Mouse (Mus musculus) frontal cortex, adult 2 months (tissue): ENCODE data around the gene Fibcd1. TPM values are rescaled to one million over a fixed set of nuclear protein-coding genes. Genes with fewer than 3 reads are reported as not detected.

Experiments
- DNase-seq, 2 experiments: peaks; one replicate each; pipeline ENCODE4 v3.0.0; 2022; ENCODE audit warnings: low spot score in 1 of 2; ENCODE audit errors: extremely low spot score in 1 of 2
- polyA plus RNA-seq: library from polyadenylated mRNA; depleted of rRNA; stranded (reverse); fragments of >200 nt; gene quantifications from 2 replicates; pipeline ENCODE4 v1.2.3, GENCODE M21; 2012

Gene Fibcd1
- polyA plus RNA-seq, 1 experiment, result 9.0 TPM

GRCm38 (mm10) chr2:31814699-31815098 is 31.1 kb downstream of the Fibcd1 start:
- DNase-seq, result peak; percentile 45 to 69

DNA sequence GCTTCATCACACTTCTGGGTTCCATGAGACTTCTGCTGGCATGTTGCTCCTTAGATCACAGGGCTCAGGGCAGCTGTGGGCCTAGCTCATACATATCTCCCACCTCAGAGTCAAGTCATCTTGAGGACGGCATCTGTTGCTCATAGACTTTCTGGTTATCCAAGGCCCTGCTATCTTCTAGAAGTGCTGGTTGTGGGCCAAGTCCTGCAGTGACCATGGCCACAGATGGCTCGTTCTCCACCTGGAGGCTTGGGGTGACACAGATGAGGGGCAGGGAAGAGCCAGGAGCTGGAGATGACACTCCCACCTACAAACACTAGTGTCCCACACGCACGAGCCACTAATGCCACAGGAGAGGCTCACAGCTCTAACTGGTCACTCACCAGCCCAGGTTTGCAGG is 32.2 kb downstream of the Fibcd1 start:
- no peak for DNase-seq

- DNase-seq, result no peak
Observed at GRCm38 (mm10) chr2:31811086-31811958, 34.5 kb downstream of the Fibcd1 start.

DNA sequence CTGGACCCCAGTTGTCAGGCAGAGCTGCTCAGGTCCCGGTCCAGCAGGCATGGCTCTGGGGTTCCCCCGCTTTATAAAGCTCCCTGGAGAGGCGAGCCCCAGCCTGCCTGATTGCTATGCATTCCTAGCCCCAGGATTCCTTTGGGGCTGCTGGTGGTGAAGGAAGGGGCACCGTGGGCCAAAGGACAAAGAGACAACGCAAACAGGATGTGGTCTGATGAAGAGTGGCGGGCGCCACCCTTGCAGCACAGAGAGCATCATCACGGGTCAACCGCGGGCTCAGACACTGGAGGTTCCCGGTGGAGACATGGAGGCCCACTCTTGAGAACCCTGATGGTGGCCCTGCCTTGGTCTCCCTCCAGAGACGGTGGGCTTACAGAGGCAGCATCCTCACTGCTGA is 35.4 kb downstream of the Fibcd1 start, which contains the start of gene Qrfp:
Gene Qrfp, minus strand, starts transcription at position 137 of the 400 bp plus-strand sequence.
- DNase-seq, result no peak

DNA sequence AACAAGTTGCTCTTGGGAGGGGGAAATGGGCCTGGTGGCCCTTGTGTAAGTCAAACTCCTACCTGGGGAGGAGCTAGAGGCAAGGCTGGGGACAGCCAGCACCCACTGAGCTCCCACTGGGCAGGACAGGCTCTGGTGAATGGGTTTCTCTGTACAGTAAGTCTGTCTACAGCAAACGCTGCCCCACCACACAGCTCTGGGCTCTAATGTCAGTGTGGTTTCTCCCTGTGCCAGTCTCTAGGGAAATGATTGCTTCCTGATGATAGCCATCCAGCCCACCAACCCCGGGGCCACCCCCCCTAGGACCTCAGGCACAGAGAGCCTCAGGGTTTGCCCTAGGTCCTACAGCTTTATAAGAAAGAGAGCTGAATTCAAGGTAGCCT is 36.5 kb downstream of the Fibcd1 start:
- DNase-seq, result no peak

DNA sequence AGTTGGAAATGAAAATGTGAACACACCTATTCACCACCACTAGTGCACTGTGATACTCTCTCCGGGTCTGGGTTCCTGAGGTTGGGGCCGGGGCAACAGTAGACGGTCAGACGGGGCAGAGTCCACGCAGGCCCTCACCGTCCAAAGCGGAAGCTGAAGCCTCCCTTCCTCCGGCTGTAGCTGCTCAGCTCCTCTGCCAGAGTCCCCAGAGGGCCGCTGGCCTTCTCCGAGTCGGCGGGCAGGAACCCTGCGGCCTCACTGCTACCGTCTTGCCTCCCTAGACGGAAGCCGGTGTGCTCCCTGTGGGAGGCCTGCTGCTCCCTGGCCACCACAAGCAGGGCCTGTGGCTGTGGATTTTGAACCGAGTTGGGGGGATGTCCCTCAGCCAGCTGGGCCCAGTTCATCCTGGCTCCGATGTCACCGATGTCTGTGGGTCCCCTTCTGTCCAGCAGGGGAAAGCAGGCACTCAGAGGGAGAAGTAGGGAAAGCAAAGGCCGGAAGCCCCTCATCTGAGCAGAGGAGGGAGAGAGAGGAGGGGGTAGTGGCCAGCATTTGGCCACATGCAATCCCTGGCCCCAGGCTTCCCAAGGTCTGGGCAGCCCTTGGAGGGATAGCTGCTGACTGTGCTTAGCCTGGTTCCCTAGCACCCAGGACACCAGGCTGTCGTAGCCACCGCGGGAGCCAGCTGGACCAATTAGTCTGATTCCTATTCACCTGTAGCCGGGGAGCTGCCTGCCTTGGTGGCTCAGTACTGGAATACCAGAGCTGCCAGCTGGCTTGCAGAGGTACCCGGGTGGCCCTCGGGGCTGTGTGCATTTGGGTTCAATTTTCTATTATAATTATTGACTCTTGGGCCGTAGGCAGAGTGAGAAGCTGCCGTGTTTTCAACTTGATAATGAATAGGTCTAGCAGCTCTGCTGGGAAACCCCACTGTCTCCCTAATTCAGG is 37.1 kb downstream of the Fibcd1 start:
- no peak for DNase-seq

DNA sequence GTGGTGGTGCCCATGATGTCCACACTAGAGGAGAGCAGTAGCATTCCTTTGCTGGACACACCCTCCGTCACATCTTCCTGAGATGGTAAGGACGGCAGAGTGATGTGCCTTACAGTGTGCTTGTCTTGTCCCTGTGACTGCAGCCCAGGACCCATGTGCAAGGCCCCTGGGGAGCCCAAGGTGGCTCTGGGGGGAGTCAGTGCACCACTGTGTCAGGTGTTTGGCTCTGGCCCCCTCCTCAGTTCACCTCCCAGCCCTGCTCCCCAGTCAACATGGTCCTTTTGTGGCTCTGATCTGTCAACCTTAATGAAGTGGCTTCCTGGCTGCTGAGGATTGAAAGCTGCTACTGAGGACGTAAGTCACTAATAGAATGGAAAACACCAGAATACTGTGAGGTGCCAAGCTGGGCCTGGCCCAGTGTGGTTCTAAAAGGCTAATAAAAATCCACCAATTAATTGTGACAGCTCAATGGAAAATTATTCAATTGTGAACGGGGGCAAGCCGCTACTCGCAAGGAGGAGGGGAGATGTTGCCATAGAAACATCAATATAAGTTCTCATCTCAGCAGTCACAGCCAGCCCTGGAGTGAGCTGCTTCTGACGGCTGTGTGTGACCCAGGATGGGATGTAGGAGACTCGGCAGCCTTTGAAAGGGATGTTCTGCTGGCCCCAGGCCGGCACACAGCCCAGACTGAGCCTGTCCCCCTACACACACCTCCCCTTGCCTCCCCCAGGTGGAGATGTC is 39.0 kb downstream of the Fibcd1 start:
- no peak for DNase-seq

- DNase-seq, result no peak
Observed at GRCm38 (mm10) chr2:31803480-31803879, 42.3 kb downstream of the Fibcd1 start.

DNA sequence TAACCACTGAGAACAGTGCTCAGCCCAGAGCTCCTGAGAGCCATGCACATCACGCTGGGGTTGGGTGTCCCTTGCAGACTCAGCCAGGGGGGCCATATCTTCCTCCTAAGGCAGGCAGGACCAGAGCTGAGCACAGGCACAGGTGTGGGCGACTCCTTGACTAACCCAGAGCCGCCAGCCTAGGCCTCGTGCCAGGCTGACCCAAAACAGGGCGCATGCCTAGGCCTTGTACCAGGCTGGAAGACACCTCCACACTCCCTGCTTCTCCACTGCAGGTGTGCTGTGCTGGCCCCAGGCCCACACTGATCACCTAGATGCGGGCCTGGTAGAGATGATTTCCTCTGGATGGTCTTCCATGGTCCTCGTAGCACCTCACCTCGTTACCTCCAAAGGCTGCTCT is 43.0 kb downstream of the Fibcd1 start:
- DNase-seq, result no peak

- DNase-seq, result no peak
Observed at GRCm38 (mm10) chr2:31801416-31801815, 44.4 kb downstream of the Fibcd1 start.

DNA sequence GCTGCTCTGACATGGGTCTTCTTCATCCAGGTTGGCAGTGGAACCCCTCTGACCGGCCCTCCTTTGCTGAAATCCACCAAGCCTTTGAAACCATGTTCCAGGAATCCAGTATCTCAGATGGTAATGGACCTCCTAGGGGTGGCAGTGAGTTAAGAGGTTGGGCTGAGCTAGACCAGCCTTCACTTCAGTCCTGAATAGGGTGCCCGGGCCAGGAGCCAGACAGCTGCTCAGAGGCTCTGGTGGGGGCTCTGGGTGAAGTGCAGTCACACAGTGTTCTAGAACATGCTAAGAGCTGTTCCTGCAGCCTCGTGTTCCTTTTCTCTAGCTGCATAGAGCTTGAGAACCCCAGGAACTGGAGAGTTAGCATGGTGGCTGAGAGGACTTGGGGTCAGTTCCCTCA is 48.9 kb downstream of the Fibcd1 start:
- no peak for DNase-seq

DNA sequence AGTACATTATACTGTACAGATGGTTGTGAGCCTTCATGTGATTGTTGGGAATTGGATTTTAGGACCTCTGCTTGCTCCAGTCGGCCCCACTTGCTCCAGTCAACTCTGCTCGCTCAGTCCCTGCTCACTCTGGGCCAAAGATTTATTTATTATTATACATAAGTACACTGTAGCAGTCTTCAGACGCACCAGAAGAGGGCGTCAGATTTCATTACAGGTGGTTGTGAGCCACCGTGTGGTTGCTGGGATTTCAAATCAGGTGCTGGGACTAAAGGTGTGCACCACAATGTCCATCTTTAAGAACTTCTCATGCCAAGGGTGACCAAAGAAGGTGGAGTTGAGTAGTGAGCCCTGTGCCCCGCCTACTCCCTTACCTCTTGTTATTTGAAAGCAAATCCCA is 53.2 kb downstream of the Fibcd1 start:
- no peak for DNase-seq

DNA sequence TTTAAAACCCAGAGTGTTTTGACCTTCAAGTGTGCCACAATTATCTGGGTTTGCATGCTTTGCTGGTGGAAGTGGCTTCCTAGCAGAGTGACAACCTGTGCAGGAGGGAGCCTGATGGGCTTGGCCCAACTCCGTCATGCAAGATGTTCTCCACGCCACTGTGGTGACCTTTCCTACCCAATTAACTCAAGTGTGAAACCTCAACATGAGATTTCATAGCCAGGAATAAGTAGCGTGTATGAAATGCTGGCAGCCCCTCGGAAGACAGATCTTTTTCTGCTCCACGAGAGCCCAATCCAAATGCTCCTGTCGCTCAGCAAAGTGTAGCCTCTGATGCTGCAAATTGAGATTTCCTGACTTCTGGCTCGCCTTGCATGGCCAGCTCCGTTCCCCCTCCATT is 54.5 kb downstream of the Fibcd1 start:
- no peak for DNase-seq

DNA sequence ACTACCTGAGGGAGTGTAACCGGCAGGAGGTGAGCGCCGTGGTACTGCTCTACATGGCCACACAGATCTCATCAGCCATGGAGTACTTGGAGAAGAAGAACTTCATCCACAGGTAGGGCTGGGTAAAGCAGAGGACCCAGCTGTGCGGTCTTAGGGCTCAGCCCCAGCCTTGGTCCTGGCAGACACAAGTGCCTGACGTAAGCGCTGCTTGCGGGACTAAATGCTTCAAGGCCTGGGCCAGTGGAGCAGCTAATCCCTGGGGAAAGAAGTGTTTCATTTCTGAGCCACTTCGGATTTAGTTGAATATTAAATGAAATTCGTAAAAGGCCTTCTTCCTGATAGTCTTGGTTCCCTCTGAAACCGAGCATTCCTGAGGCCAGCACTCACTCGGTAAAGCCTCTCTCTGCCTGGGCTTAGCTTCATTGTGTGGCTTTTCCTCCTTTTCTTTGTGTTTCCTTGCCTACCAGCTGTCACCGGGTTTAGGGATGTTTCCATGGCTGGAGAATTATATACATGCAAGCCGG is 55.0 kb downstream of the Fibcd1 start:
- no peak for DNase-seq

GRCm38 (mm10) chr2:31789215-31789614 is 56.6 kb downstream of the Fibcd1 start:
- no peak for DNase-seq

GRCm38 (mm10) chr2:31788227-31788626 is 57.6 kb downstream of the Fibcd1 start:
- DNase-seq, result no peak

DNA sequence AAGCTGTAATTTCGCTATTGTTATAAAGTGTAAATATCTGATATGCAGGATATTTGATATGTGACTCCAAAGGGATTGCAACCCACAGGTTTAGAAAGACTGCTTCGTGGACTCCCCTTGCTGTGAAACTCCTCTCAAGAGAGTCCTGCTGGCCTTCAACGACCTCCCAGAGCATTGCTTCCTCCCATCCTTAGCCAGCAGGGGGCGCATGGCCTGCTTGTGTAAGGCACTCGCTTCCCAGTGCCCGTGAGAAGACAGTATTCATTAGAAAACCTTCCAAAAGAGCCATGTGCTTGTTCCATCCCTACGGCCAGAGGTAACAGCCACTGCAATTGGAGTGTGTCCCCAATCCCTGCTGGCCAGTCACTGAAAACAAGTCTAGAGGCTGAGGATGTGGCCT is 58.8 kb downstream of the Fibcd1 start:
- peak in 1 of 2 experiments; percentile 88 for DNase-seq

- DNase-seq, result peak; percentile 59 to 96
Observed at GRCm38 (mm10) chr2:31785074-31785473, 60.7 kb downstream of the Fibcd1 start.

GRCm38 (mm10) chr2:31782958-31783602 is 62.7 kb downstream of the Fibcd1 start:
- no peak for DNase-seq

GRCm38 (mm10) chr2:31779258-31779657 is 66.5 kb downstream of the Fibcd1 start:
- no peak for DNase-seq
